Comparison of ENCODE assay signal across 9 mouse cellular contexts in genomic region chr6:91410168-91410780, GRCm38 (mm10). TPM values are rescaled to one million over a fixed set of nuclear protein-coding genes. Genes with fewer than 3 reads are reported as not detected.
A peak's percentile ranks its signal among the peaks of the same experiment; 100 is the strongest.
DNase-seq lines count a peak whose midpoint lies in the region; ATAC-seq lines count a peak whose summit lies in the region.
"Had no signal": no experiment of that assay in that cellular context is flagged by ENCODE, and none has a peak within 500 bp of the region (broad histone marks: within the 10 kb centered on the region; RNA-seq: fewer than 3 reads in every experiment).

No protein-coding gene starts in this region.

- peak overlapping the region; percentile 80 for H3K9ac ChIP-seq in forebrain, embryonic 12.5 days

- 0 out of 2 replicates have a peak, but pooled peaks have one; percentile 2 for ATAC-seq in forebrain, embryonic 12.5 days (ENCODE audit: low FRiP score)
- ATAC-seq in frontal cortex, adult (ENCODE audit: low TSS enrichment): no peak

- H3K27ac ChIP-seq in heart, embryonic 10.5 days: no peak overlapping the region
- peak overlapping the region; percentile 66 for H3K27ac ChIP-seq in forebrain, embryonic 12.5 days

- peak overlapping the region; percentile 65 for H3K4me3 ChIP-seq in heart, embryonic 10.5 days
- peak overlapping the region; percentile 69 for H3K4me3 ChIP-seq in forebrain, embryonic 12.5 days (replicated peaks)
- H3K4me3 ChIP-seq: erythroblast, embryonic 14.5 days had no signal

- no peak for DNase-seq in heart, embryonic 10.5 days (ENCODE audit: low spot score)
- DNase-seq in heart, postnatal 25 days (ENCODE audit: low spot score): no peak
- peak; percentile 15 for DNase-seq in R1 (ENCODE audit: low read depth, low spot score)
- peak; percentile 9 for DNase-seq in mesoderm, embryonic 11.5 days (ENCODE audit: low read depth, low spot score)
- no peak for DNase-seq in gastrocnemius, postnatal 10 days
- no peak for DNase-seq in retina, postnatal 1 day

- peaks cover 100% of the 10 kb centered on the region for H3K27me3 ChIP-seq in heart, embryonic 10.5 days (ENCODE audit: insufficient read depth, poor library complexity, severe bottlenecking)
- H3K27me3 ChIP-seq in forebrain, embryonic 12.5 days: peaks cover 67% of the 10 kb centered on the region

- H3K4me1 ChIP-seq in heart, embryonic 10.5 days: peaks cover 26% of the 10 kb centered on the region
- H3K4me1 ChIP-seq in forebrain, embryonic 12.5 days: peaks cover 31% of the 10 kb centered on the region

- intact Hi-C loops in heart, postnatal 25 days (cut with DNase I): loop anchor here (5.0 kb wide), 1 partner anchor 238 kb away; no protein-coding TSS in a partner anchor

- no peaks in the 10 kb centered on the region for H3K9me3 ChIP-seq in heart, embryonic 10.5 days
- no peaks in the 10 kb centered on the region for H3K9me3 ChIP-seq in forebrain, embryonic 12.5 days

- H3K36me3 ChIP-seq in heart, embryonic 10.5 days: no peaks in the 10 kb centered on the region
- H3K36me3 ChIP-seq in forebrain, embryonic 12.5 days (replicated peaks): peaks cover 31% of the 10 kb centered on the region

- WGBS in heart, embryonic 10.5 days: 1% methylated on average over 26 of the region's 26 CpGs
- WGBS in forebrain, embryonic 12.5 days: 2% methylated on average over 26 of the region's 26 CpGs

- H3K4me2 ChIP-seq in forebrain, embryonic 12.5 days: peak overlapping the region; percentile 93

RNA-seq across cellular contexts. Expression of gene Wnt7a, which starts 0.9 kb away (rescaled TPM):
- polyA plus RNA-seq in heart, embryonic 10.5 days (2016; fragmentation: Nextera tagmentation; extraction: Ambion mirVana): 0.39 and 0.70 TPM in 2 replicates
- not detected for total RNA-seq in heart, postnatal 25 days (2021)
- polyA plus RNA-seq in forebrain, embryonic 12.5 days (2016; fragmentation: Nextera tagmentation; extraction: Ambion mirVana): 16.0 and 22.0 TPM in 2 replicates
- not detected for total RNA-seq in gastrocnemius, postnatal 10 days (2021)
- polyA plus RNA-seq: erythroblast, embryonic 14.5 days had no signal

Comparison
In these comparisons a context has a peak if more than half of its experiments do, and no peak if none do; other contexts are left out.
1. DNase-seq: peak in R1 (single experiment) and mesoderm, embryonic 11.5 days (single experiment); none in heart, embryonic 10.5 days (single experiment), heart, postnatal 25 days (single experiment), gastrocnemius, postnatal 10 days (single experiment) and retina, postnatal 1 day (single experiment).